Comparison of ENCODE assay signal across 9 mouse cellular contexts in genomic region chr19:44265911-44266337, GRCm38 (mm10). TPM values are rescaled to one million over a fixed set of nuclear protein-coding genes. Genes with fewer than 3 reads are reported as not detected.
DNase-seq lines count a peak whose midpoint lies in the region; ATAC-seq lines count a peak whose summit lies in the region.
"Had no signal": no experiment of that assay in that cellular context is flagged by ENCODE, and none has a peak within 500 bp of the region (broad histone marks: within the 10 kb centered on the region; RNA-seq: fewer than 3 reads in every experiment).

No protein-coding gene starts in this region.

- H3K36me3 ChIP-seq in kidney, embryonic 15.5 days: no peaks in the 10 kb centered on the region
- no peaks in the 10 kb centered on the region for H3K36me3 ChIP-seq in limb, embryonic 12.5 days

- H3K27me3 ChIP-seq in kidney, embryonic 15.5 days: no peaks in the 10 kb centered on the region
- H3K27me3 ChIP-seq in limb, embryonic 12.5 days: no peaks in the 10 kb centered on the region

- no peak for ATAC-seq in kidney, embryonic 15.5 days (replicated peaks; ENCODE audit: low FRiP score)
- ATAC-seq in limb, embryonic 12.5 days (ENCODE audit: insufficient number of reproducible peaks, insufficient read depth, low FRiP score, low TSS enrichment, low read depth): no peak

- H3K9ac ChIP-seq in kidney, embryonic 15.5 days: no peak overlapping the region
- no peak overlapping the region for H3K9ac ChIP-seq in limb, embryonic 12.5 days (replicated peaks)

- no peak overlapping the region for H3K4me3 ChIP-seq in kidney, embryonic 15.5 days (replicated peaks)
- H3K4me3 ChIP-seq in limb, embryonic 12.5 days (replicated peaks): no peak overlapping the region

- 47% methylated on average over 5 of the region's 5 CpGs for WGBS in kidney, embryonic 15.5 days
- 34% methylated on average over 5 of the region's 5 CpGs for WGBS in limb, embryonic 12.5 days

- no peaks in the 10 kb centered on the region for H3K9me3 ChIP-seq in kidney, embryonic 15.5 days (replicated peaks)
- no peaks in the 10 kb centered on the region for H3K9me3 ChIP-seq in limb, embryonic 12.5 days

- H3K27ac ChIP-seq in kidney, embryonic 15.5 days: peak overlapping the region; percentile 93
- no peak overlapping the region for H3K27ac ChIP-seq in limb, embryonic 12.5 days

- H3K4me1 ChIP-seq in kidney, embryonic 15.5 days: peaks cover 24% of the 10 kb centered on the region
- peaks cover 20% of the 10 kb centered on the region for H3K4me1 ChIP-seq in limb, embryonic 12.5 days (replicated peaks)

- DNase-seq in kidney, adult 11 months: no peak
- DNase-seq in embryo, embryonic 10.5 days (ENCODE audit: low spot score): peak; percentile 70
- DNase-seq in neural tube, embryonic 10.5 days (ENCODE audit: extremely low spot score, low spot score): peak; percentile 45
- DNase-seq in frontal cortex, postnatal 14 days (ENCODE audit: low spot score in 2 of 2): no peak
- DNase-seq in spleen, adult 18-20 months: no peak
- no peak for DNase-seq in adrenal gland, postnatal 4 days (ENCODE audit: low spot score in 2 of 2)
- DNase-seq: layer of hippocampus, adult 9-11 months had no signal

- peak overlapping the region; percentile 78; the same call in 1 of the 2 replicates for H3K4me2 ChIP-seq in kidney, embryonic 15.5 days
- H3K4me2 ChIP-seq in limb, embryonic 12.5 days: peak overlapping the region; percentile 71

RNA-seq across cellular contexts. Expression of gene Scd2, which starts 27.6 kb away (rescaled TPM):
- 185 and 195 TPM in 2 replicates for polyA plus RNA-seq in kidney, embryonic 15.5 days (2015; fragmentation: Nextera tagmentation; extraction: Ambion mirVana)
- 304 and 317 TPM in 2 replicates for polyA plus RNA-seq in limb, embryonic 12.5 days (2016; fragmentation: Nextera tagmentation; extraction: Ambion mirVana)
- total RNA-seq in adrenal gland, postnatal 4 days (2021): 100 to 1,000 TPM; 412 to 445 TPM

Comparison
In these comparisons a context has a peak if more than half of its experiments do, and no peak if none do; other contexts are left out.
1. DNase-seq: peak in embryo, embryonic 10.5 days (single experiment) and neural tube, embryonic 10.5 days (single experiment); none in kidney, adult 11 months (single experiment), frontal cortex, postnatal 14 days (0 of 2), spleen, adult 18-20 months (0 of 2) and adrenal gland, postnatal 4 days (0 of 2).